Mouse (Mus musculus): ENCODE measurements around the gene Tubb4b.

- TF ChIP-seq POLR2A (IDR thresholded peaks at IDR 0.05; ENCODE audit: borderline replicate concordance, insufficient read depth, low read length): peak; percentile 60; the same call in 1 of the 2 replicates
- no peak for TF ChIP-seq CTCF (IDR thresholded peaks at IDR 0.05; ENCODE audit: borderline replicate concordance, insufficient read depth, low read depth, low read length)
These were observed 557 bp upstream of the Tubb4b start for GRCm38 (mm10) chr2:25224766-25225752.

Data from cerebellum, adult 2 months (tissue).